Mouse (Mus musculus): ENCODE measurements around the gene Tbx3. TPM values are rescaled to one million over a fixed set of nuclear protein-coding genes. Genes with fewer than 3 reads are reported as not detected.

The Tbx3 gene
- polyA plus RNA-seq, 2 experiments from 2014 or later, result 0.28 TPM; not detected in 1

- no peak for ATAC-seq
These were observed 38.5 kb downstream of the Tbx3 start for GRCm38 (mm10) chr5:119708850-119709585.

DNA sequence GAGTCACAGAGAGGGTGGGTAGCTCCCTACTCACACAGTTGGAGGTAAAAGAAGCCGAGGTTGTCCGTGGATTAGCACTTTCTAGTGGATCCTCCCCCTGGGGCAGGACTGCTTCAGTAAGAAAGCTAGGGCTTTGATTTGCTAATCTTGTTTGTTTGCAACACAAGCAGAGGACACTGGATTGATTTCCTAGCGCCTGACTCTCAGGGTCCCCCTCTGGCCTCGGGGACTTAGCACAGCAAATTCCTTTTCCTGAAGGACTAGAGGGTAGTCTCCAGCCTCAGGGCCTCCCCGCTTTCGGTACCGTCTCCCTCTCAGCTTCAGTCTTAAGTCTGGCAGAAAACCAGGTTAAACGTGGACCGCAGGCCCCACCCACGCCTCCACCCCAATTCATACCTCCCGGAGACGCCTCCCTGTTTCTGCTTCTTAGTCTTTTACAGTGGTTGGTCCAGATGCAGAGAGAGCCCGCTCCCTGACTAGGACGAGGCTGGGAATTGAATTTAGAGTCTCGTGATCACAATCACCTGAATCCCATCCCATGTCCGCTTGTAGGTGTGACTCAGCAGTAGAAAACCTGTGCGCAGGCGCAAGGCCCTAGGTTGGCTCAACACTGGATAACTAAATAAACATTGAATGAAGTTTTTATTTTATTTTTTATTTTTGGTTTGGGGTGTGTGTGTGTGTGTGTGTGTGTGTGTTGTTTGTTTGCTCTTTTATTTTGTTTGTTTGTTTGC lies 39.5 kb downstream of the Tbx3 start:
- ATAC-seq, result no peak

DNA sequence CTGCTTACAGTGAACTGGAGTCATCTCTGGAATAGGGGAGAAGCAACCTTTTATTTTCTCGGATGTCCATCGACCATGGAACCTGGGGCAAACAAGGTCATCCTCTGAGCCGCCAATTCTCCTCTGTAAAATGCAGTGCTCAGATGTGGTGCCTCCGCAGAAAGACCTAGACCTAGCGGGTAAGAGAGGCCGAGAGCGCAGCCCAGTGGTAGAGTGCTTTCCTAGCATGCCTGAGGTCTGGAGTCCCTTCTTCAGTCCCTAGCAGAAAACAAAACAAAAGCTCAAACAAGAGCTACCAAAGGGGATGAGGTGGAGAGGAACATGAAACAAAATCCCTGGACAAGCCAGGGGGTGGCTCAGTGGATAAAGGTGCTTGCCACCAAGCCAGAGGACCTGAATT lies 40.3 kb downstream of the Tbx3 start:
- no peak for ATAC-seq

- no peak for ATAC-seq
These were observed 41.2 kb downstream of the Tbx3 start for GRCm38 (mm10) chr5:119711626-119712025.

DNA sequence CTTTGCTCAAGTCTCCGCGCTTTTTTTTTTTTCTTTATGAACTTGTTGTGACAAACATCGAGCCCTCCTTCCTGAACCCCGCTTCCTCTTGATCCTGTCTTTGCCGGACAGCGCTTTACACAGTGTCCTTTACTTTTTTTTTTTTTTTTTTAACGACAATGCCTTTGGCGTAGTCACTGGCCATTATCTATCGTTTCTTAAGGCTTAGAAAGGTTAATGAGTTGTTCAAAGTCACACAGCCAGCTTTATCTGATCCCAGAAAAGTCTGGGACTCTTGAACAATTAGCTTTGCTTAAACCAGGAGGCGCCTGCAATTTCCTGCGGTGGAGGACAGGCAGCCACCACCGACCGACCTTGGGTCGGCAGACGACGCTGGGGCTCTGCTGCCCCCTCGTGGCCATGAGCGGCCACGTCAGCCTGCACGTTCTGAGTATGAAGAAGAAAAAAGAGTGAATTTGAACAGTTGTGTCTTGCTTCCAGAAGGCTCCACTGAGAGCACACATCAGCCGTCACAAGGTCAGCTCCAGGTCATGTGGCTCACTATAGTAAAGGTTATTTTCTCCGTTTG lies 42.3 kb downstream of the Tbx3 start:
- no peak for ATAC-seq

- ATAC-seq, result no peak
These were observed 50.2 kb downstream of the Tbx3 start for GRCm38 (mm10) chr5:119720471-119721265.

DNA sequence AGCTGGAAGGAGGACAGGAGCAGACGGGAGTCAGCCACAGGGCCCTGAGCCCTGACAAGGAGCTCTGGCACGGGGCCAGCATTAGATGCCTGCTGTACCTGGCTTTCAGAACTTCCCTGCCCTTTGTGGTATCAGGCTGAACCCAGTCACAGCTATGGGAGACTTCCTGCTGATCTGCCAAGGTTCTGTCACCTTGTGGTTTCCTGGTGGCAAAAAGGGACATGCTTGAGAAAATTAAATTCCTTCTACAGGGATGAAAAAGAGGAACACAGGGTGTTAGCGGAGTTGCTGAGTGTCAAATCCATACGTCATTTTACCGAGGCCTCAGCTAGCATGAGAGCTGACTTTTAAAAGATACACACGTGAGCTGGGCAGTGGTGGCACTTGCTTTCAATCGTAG lies 62.5 kb downstream of the Tbx3 start:
- no peak for ATAC-seq

Other genes starting within 250 kb of the Tbx3 start
- gene Tbx5, start 162.0 kb downstream of the Tbx3 start, polyA plus RNA-seq (2017; shearing (Covaris generic)), result not detected